Mouse (Mus musculus) retina, postnatal 7 days (tissue): ENCODE results near the gene Foxj2.
A peak's percentile ranks its signal among the peaks of the same experiment; 100 is the strongest.

ENCODE experiments used
- DNase-seq: peaks from one replicate; pipeline ENCODE4 v3.0.0-alpha.2; 2012; ENCODE audit warnings: low read depth, low spot score

Foxj2 gene

GRCm38 (mm10) chr6:122819306-122820070 lies at the start of gene Foxj2:
Gene Foxj2, plus strand, starts transcription at chr6:122819914.
- DNase-seq = peak; percentile 50

GRCm38 (mm10) chr6:122770760-122771315 lies 48.9 kb upstream of the Foxj2 start:
- no peak for DNase-seq

DNA sequence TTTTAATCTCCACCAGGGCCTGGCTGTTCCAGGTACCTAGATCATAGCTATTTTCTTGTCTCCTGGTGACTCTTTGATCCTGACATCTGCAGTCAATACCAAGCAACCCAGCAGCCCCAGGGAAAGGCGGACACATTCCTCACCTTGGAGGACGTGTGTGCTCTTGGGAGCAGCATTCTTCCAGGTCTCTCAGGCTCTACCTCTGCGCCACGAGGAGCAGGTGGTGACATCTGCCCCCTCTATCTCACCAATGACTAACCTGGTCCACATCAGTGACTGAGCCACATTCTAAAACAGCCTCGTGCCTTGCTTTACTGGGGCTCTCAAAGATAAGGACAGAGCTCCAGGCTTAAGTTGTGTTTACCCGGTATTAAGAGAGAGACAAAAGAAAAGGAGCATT lies 47.0 kb upstream of the Foxj2 start:
- DNase-seq = no peak

DNA sequence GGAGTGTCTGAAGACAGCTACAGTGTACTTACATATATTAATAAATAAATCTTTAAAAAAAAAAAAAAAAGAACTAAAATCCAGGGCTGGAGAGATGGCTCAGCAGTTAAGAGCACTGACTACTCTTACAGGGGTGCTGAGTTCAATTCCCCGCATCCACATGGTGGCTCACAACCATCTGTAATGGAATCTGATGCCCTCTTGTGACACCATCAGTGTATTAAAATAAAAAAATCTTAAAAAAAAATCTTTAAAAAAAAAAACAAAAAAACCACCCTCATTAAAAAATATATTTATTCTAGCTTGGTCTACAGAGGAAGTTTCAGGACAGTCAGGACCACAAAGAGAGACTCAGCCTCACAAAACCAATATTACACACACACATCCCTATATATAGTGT lies 45.4 kb upstream of the Foxj2 start:
- DNase-seq = no peak

DNA sequence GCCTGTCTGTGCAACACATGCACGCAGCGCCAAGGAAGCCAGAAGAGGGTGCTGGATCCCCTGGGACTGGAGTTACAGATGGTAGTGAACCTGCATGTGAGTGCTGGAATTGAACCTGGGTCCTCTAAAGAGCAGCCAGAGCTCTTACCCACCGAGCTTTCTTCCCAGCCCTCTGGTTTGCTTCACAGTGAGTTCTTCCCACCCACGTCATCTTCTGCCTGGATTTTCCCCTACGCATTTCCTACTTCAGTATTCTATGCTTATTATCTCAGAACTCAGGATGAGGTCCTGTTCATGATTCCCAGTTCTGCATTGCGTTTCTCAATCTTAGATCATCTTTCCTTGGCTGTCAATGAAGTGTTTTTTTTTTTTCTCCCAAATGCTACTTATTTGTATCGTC lies 43.7 kb upstream of the Foxj2 start:
- DNase-seq = no peak

GRCm38 (mm10) chr6:122779916-122780315 lies 39.8 kb upstream of the Foxj2 start:
- no peak for DNase-seq

GRCm38 (mm10) chr6:122781167-122781566 lies 38.5 kb upstream of the Foxj2 start:
- no peak for DNase-seq

DNA sequence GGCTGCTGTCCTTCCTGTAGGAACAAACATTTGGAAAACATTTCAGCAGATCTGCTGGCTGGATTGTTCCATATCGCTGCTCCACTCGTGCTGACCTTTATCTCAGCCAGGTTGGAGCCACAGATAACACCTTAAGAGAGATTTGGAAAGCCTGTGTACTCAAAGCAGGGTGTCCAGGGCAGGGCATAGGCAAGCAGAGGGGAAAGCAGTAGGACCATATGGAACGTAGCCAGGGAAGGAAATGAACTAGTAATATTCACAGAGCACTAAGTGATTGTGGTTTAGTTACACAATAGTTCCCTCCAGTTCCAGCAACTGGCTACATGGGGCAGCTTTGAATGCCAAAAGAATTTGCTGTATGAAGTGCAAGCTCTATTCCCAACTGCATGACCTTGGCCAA lies 37.5 kb upstream of the Foxj2 start:
- no peak for DNase-seq

- DNase-seq = no peak
Observed at GRCm38 (mm10) chr6:122784866-122785265, 34.8 kb upstream of the Foxj2 start.

- DNase-seq = peak; percentile 46
Observed at GRCm38 (mm10) chr6:122786275-122786674, 33.4 kb upstream of the Foxj2 start.

DNA sequence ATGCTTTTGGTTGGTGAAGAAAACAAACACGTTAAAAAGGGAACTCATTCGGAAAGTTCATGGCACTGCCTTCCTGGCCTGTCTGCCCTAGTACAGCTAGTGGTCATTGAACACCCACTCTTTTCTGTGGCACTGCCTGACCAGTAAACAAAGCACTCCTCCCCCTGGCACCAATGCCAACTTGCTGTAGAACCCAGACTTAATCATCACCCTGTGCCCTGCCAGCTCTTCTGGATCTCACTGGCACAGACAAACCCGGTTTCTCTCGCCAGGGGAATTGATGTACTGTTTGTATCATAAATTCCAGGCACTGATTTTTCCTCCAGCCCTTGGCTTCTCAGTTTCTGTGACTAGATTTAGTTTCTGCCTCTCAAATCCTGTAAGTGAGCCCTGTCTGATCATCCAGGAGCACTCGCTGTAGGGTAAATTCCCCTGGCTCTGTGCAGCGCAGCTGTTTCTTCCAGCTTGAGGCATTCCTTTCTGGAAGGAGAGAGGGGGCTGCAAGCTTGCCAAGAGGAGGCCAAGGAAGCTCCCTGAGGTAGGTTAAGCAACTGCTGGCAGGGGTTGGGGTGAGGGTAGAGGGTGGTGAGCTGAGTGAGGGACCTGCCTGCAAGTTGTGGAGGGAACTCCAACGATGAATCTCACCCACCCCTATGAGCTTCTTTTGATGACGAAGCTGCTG lies 24.3 kb upstream of the Foxj2 start:
- no peak for DNase-seq

- no peak for DNase-seq
Observed at GRCm38 (mm10) chr6:122800640-122801300, 18.9 kb upstream of the Foxj2 start.

- no peak for DNase-seq
Observed at GRCm38 (mm10) chr6:122801301-122801800, 18.4 kb upstream of the Foxj2 start, which contains the start of gene Slc2a3. Gene Slc2a3, minus strand, starts transcription at chr6:122801640.

GRCm38 (mm10) chr6:122801801-122802514 lies 17.8 kb upstream of the Foxj2 start:
- DNase-seq = no peak

DNA sequence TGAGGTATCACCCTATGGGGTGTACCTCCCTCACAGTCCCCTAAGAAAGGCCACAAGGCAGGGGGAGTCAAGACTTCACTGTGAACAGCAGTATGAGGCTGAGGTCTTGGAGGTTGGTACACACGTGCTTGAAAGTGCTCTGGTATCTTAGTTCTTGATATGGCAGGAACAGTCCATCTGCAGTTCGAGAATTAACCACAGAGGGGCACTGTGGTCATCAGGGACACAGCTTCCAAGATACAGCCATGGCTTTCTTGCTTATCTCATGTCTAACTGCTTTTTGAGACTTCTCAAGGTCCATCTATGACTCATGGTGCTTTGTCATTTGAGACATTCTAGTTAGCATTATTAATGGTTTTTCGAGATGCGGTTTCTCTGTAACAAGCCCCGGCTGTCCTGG lies 15.3 kb upstream of the Foxj2 start:
- DNase-seq = peak; percentile 57

DNA sequence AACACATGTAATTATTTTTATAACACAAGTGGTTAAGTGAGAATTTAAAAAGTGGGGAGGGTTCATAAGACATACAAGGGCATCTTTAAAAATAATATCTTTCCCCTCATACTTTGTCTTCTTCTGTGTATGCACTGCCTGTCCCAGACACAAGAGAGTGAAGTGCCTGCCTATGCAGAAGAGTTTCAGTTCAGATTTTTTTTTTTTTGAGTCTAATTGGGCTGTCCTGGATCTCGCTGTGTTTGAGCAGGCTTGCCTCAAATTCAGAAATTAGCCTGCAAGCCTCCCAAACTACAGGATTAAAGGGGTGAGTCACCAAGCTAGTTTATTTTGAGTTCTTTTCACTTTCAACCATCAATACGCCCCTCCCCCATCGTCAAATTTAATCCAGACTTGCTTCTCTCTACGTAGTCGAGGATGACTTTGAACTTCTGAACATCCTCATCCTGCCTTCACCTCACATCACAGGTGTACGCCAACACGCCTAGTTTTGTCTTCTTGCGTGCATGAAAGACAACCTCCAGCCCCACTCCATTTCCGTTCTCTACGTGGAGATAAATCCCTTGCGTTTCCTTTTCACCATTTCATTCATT lies 9.6 kb upstream of the Foxj2 start:
- DNase-seq = peak; percentile 21

- DNase-seq = peak; percentile 93
Observed at GRCm38 (mm10) chr6:122810615-122811279, 9.0 kb upstream of the Foxj2 start.

DNA sequence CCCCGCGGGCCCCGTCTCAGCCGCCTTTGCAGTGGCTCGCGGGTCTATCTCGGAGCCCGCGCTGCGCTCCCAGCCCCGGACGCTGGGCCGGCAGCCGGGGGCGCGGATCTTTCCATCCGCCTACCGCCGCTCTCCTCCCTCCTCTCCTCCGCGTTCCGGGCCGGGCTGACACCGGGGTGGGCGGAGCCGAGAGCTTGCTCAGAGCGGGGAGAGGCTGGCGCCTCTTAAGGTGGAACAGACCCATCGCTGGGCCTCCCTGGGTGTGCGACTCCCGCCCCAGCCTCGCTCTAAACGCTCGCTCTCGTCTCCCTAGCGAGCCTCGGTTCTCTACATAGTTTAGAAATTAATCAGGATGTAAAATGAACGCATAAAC lies 8.4 kb upstream of the Foxj2 start:
- peak; percentile 75 for DNase-seq

DNA sequence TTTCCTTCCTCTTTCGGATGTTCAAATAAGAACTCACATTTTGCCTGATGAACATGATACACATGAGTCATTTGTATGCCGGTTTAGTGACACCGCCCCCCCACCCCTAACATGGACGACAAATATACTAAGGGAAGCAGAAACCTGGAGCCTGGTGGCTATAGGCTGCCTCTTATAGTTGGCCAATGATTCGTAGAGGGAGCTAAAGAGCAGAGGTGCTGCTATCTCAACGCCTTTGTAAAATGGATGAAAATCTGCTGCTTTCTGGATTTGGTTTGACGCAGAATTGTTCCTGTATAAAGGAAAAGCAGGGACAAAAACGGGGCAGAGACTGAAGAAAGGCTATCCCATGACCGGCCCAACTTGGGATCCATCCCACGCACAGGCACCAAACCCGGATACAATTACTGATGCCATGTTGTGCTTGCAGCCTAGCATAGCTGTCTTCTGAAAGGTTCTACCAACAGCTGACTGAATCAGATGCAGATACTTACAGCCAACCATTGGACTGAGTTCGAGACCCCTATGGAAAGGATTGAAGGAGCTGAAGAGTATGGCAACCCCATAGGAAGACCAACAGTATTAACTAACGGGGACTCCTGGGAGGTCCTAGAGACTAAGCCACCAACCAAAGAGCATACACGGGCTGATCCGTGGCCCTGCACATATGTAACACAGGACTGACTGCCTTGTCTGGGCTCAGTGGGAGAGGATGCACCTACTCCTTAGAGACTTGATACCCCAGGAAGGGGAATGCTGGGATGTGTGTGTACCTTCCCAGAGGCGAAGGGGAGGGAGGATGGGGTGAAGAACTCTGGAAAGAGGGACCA lies 7.7 kb upstream of the Foxj2 start:
- peak; percentile 28 for DNase-seq

DNA sequence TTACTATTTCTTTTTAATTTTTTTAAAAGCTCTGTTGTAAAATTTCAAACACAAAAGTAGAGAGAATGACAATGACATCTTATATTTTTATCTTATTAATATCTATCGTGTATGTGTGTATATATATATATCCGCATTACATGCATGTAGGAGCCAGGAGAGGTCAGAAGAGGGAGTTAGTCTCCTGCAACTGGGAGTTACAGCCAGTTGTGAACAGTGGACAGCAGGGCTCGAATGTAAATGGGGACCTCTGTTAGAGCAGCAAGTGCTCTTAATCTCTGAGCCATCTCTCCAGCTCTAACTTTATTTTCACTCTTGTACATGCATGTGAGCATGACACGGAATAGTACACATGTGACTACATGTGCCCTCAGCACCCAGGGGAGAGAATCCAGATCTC lies 7.0 kb upstream of the Foxj2 start:
- no peak for DNase-seq
